Mouse (Mus musculus): ENCODE measurements around the gene Magi2. TPM values are rescaled to one million over a fixed set of nuclear protein-coding genes. Genes with fewer than 3 reads are reported as not detected.

Magi2 gene
- polyA plus RNA-seq, 1 experiment from 2014 or later: 22.7 TPM

DNA sequence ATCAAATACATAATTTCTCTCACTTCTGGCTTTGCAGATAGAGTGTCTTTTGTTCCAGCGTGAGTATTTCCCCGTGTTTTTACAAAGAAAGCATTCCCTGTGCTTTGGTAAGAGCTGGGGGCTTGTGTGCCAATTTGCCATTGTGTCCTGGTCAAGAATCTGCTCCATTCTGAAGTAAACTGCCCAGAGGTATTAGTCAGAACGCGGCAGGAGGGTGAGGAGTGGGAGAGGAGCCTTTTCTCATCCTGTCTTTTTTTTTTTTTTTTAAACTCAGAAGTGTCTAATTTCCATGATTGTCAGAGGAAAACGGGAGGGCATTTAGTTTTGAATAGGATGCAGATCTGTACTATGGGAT lies 681.8 kb downstream of the Magi2 start:
- no peaks in the 10 kb centered on the region for H3K9me3 ChIP-seq (ENCODE audit: control insufficient read depth, low read length)
- H3K27me3 ChIP-seq (replicated peaks; ENCODE audit: control insufficient read depth, insufficient read depth, low read length): no peaks in the 10 kb centered on the region
- H3K36me3 ChIP-seq (ENCODE audit: control insufficient read depth, insufficient read depth, low read length): no peaks in the 10 kb centered on the region
- H3K4me3 ChIP-seq (ENCODE audit: low read length): peak overlapping the region; percentile 55
- under 1% methylated on average over 5 of the region's 5 CpGs for WGBS
- peak; percentile 5; the same call in 1 of the 2 replicates for ATAC-seq
- peak overlapping the region; percentile 65 for H3K27ac ChIP-seq (ENCODE audit: low read depth, low read length)
- peak overlapping the region; percentile 56 for H3K4me2 ChIP-seq (ENCODE audit: low read length)
- H3K4me1 ChIP-seq (ENCODE audit: control insufficient read depth, insufficient read depth, low read depth, low read length): no peaks in the 10 kb centered on the region; the same call in 1 of the 2 replicates
- H3K9ac ChIP-seq (ENCODE audit: low read depth, low read length): peak overlapping the region; percentile 76

DNA sequence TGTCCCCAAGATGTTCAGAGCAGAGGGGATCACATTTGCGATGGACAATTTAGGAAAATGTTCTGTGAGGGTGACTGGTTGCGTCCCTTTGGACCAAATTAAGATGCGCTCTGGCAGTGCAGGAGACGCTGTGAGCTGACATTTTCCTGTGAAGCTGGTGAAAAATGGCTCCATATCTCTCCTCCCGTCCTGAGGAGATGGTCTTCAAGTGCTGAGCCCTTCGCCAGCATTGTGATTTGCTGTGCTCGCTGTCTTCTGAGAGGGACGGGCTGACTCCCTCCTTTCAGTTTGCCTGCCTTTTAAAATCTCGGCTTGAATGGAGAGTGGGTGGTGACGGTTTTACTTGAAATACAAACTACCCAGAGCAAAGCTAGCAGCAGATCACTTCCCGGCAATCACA lies 682.2 kb downstream of the Magi2 start:
- Histone ChIP-seq H3K27me3 (replicated peaks; ENCODE audit: control insufficient read depth, insufficient read depth, low read length) (no peaks in the 10 kb centered on the region), H3K4me3 (ENCODE audit: low read length) (peak overlapping the region; percentile 55), H3K9me3 (ENCODE audit: control insufficient read depth, low read length) (no peaks in the 10 kb centered on the region), H3K27ac (ENCODE audit: low read depth, low read length) (peak overlapping the region; percentile 65), H3K36me3 (ENCODE audit: control insufficient read depth, insufficient read depth, low read length) (no peaks in the 10 kb centered on the region), H3K4me2 (ENCODE audit: low read length) (peak overlapping the region; percentile 56), H3K9ac (ENCODE audit: low read depth, low read length) (peak overlapping the region; percentile 76), H3K4me1 (ENCODE audit: control insufficient read depth, insufficient read depth, low read depth, low read length) (no peaks in the 10 kb centered on the region; the same call in 1 of the 2 replicates)
- peak; percentile 61 for ATAC-seq
- 1% methylated on average over 11 of the region's 11 CpGs for WGBS

DNA sequence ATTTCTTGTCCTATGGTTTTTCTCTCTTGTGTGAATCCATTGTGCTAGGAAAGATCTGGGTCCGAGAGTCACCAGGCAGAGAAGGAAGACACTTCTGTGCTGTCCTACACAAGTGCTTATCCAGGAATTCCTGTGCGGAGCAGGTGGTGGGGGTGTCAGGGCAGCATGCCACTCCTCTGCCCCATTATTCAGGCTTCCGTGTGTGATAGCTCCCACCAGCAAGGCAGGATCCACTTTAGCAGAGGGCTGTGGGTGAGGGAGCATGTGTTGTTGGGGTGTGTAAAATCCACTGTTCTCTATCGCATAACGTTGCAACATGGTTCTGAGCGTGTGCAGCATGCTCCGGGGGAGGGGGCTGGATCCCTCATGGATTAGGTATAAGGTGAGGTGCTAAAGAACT lies 682.8 kb downstream of the Magi2 start:
- Histone ChIP-seq H3K9ac (ENCODE audit: low read depth, low read length) (peak overlapping the region; percentile 76), H3K9me3 (ENCODE audit: control insufficient read depth, low read length) (no peaks in the 10 kb centered on the region), H3K4me3 (ENCODE audit: low read length) (peak overlapping the region; percentile 55), H3K4me2 (ENCODE audit: low read length) (peak overlapping the region; percentile 56), H3K27me3 (replicated peaks; ENCODE audit: control insufficient read depth, insufficient read depth, low read length) (no peaks in the 10 kb centered on the region), H3K36me3 (ENCODE audit: control insufficient read depth, insufficient read depth, low read length) (no peaks in the 10 kb centered on the region), H3K27ac (ENCODE audit: low read depth, low read length) (peak overlapping the region; percentile 65), H3K4me1 (ENCODE audit: control insufficient read depth, insufficient read depth, low read depth, low read length) (no peaks in the 10 kb centered on the region; the same call in 1 of the 2 replicates)
- ATAC-seq: peak; percentile 35
- WGBS: 34% methylated on average over 7 of the region's 7 CpGs

DNA sequence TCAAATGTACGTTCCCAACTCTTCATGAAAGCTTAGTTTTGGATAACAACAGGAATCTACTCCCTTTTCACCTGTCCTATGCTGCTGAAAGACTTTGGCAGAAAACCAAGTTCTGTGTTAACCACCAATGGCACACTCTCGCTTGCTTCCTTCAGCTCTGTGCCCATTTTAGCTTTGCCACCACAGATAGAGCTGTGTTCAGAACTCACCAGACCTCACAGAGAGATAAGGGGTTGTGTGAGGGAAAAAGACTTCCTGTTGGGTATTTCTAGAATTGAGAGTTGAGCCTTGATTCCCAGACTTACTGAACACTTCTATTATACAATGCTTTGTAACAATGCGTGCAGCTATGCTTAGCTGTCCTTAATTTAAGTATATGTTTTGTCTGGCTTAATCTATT lies 705.3 kb downstream of the Magi2 start:
- no peaks in the 10 kb centered on the region for H3K9me3 ChIP-seq (ENCODE audit: control insufficient read depth, low read length)
- H3K4me2 ChIP-seq (ENCODE audit: low read length): no peak overlapping the region
- H3K9ac ChIP-seq (ENCODE audit: low read depth, low read length): no peak overlapping the region
- no peaks in the 10 kb centered on the region for H3K4me1 ChIP-seq (ENCODE audit: control insufficient read depth, insufficient read depth, low read depth, low read length)
- H3K27ac ChIP-seq (ENCODE audit: low read depth, low read length): no peak overlapping the region
- no peak for ATAC-seq
- H3K4me3 ChIP-seq (ENCODE audit: low read length): no peak overlapping the region
- 81% methylated on average over 3 of the region's 3 CpGs for WGBS
- no peaks in the 10 kb centered on the region for H3K27me3 ChIP-seq (replicated peaks; ENCODE audit: control insufficient read depth, insufficient read depth, low read length)
- no peaks in the 10 kb centered on the region for H3K36me3 ChIP-seq (ENCODE audit: control insufficient read depth, insufficient read depth, low read length)

DNA sequence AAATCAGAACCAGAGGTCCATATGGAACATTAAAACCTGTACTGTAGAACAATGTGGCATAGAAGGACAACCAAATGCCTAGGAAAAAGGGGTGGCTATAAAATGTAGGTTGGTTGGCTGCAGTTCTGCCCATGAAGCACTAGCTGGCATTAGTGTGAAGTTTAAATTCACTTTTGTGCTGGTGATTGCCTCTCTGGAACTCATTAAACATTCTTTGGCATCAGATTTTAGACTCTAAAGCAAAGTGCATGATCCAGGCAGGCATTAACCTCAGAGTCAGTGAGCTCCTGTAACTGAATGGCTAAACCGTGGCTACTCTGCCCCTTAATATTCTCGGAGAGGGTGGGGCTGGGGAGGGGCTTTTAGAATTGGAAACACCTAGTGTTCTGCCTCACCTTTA lies 706.4 kb downstream of the Magi2 start:
- H3K4me3 ChIP-seq (ENCODE audit: low read length): no peak overlapping the region
- no peaks in the 10 kb centered on the region for H3K4me1 ChIP-seq (ENCODE audit: control insufficient read depth, insufficient read depth, low read depth, low read length)
- peak; percentile 64 for ATAC-seq
- no peak overlapping the region for H3K4me2 ChIP-seq (ENCODE audit: low read length)
- no peaks in the 10 kb centered on the region for H3K27me3 ChIP-seq (replicated peaks; ENCODE audit: control insufficient read depth, insufficient read depth, low read length)
- no peaks in the 10 kb centered on the region for H3K36me3 ChIP-seq (ENCODE audit: control insufficient read depth, insufficient read depth, low read length)
- no peaks in the 10 kb centered on the region for H3K9me3 ChIP-seq (ENCODE audit: control insufficient read depth, low read length)
- WGBS: 66% methylated on average over 2 of the region's 2 CpGs
- H3K9ac ChIP-seq (ENCODE audit: low read depth, low read length): no peak overlapping the region
- H3K27ac ChIP-seq (ENCODE audit: low read depth, low read length): no peak overlapping the region

DNA sequence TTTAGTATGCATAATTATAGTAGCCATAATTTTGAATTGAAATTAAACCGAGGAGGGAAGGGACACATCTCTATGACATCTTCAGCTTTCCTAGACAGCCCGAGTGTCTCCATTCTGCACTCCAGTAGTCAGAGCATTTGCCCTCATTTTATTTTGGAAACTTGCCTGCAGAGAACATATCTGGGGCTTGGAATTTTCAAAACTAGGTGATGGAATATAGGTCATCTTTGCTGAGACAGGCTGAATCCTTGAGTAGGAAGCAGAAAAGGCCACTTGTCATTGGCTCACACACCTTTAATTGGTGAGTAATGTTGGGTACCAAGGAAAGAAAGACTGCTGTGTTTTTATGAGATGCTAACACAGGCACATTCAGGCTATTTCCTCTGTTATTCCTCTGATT lies 724.3 kb downstream of the Magi2 start:
- Histone ChIP-seq H3K9me3 (ENCODE audit: control insufficient read depth, low read length) (no peaks in the 10 kb centered on the region), H3K4me3 (ENCODE audit: low read length) (no peak overlapping the region), H3K9ac (ENCODE audit: low read depth, low read length) (no peak overlapping the region), H3K27ac (ENCODE audit: low read depth, low read length) (no peak overlapping the region), H3K27me3 (replicated peaks; ENCODE audit: control insufficient read depth, insufficient read depth, low read length) (no peaks in the 10 kb centered on the region), H3K4me1 (ENCODE audit: control insufficient read depth, insufficient read depth, low read depth, low read length) (no peaks in the 10 kb centered on the region), H3K36me3 (ENCODE audit: control insufficient read depth, insufficient read depth, low read length) (no peaks in the 10 kb centered on the region), H3K4me2 (ENCODE audit: low read length) (no peak overlapping the region)
- ATAC-seq: no peak
- WGBS: 75% methylated on average over 2 of the region's 2 CpGs

DNA sequence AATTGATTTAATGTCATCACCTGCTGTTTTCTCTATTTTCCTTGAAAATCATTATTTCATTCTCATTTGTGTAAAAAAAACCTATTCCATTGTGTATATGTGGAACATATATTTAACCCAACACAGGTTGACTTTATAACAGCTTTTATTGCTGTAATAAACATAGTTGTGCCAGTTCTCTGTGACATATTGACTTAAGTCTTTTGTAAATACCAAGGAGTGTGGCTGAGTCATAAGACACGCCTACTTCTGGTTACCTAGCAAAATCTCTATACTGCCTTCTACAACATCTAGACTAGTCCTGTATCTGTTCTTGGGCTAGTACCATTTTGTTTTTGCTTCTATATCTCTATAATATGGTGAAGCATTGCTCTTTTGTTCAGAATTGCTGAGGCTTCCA lies 737.3 kb downstream of the Magi2 start:
- WGBS: 100% methylated on average over 1 of the region's 1 CpGs
- Histone ChIP-seq H3K4me3 (ENCODE audit: low read length) (no peak overlapping the region), H3K27ac (ENCODE audit: low read depth, low read length) (no peak overlapping the region), H3K27me3 (replicated peaks; ENCODE audit: control insufficient read depth, insufficient read depth, low read length) (no peaks in the 10 kb centered on the region), H3K4me1 (ENCODE audit: control insufficient read depth, insufficient read depth, low read depth, low read length) (no peaks in the 10 kb centered on the region), H3K36me3 (ENCODE audit: control insufficient read depth, insufficient read depth, low read length) (no peaks in the 10 kb centered on the region), H3K9ac (ENCODE audit: low read depth, low read length) (no peak overlapping the region), H3K4me2 (ENCODE audit: low read length) (no peak overlapping the region), H3K9me3 (ENCODE audit: control insufficient read depth, low read length) (no peaks in the 10 kb centered on the region)
- ATAC-seq: no peak

DNA sequence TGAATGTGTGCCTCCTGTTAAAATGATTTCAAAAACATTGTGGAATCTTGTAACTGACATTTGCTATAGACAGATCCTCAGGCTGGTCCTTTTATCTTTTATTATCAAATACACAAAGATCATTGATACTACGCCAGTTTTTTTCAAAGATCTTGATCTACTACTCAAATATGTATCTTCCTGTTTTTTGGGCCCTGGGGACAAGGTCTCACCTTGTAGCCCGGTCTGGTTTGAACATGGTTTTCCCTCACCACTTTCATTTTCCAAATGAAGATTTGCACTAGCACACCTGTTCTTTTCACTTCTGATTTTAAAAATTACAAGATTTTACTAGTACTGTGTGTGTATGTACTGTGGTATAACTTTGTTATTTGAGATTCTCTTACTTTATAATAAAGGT lies 745.9 kb downstream of the Magi2 start:
- ATAC-seq: no peak
- no peaks in the 10 kb centered on the region for H3K4me1 ChIP-seq (ENCODE audit: control insufficient read depth, insufficient read depth, low read depth, low read length)
- 86% methylated on average over 2 of the region's 2 CpGs for WGBS

DNA sequence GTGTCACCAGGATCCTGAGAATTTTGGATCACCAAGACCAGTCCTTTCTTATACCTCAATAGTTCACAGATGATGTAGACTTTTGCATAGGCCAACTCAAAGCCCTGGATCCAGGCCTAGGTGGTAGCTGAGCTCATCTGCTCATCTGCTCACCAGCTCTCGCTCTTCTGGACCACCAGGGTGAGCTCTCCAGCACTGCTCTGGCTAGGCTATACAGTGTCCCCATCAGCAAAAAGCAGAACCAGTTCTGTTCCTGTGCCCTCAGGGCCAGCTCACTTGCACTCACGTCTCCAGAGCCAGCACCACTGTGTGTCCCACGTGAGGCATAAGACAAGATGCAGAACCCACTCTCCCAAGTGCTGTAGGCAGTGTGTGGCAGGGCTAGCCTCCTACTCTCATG lies 747.0 kb downstream of the Magi2 start:
- H3K4me3 ChIP-seq (ENCODE audit: low read length): no peak overlapping the region
- no peaks in the 10 kb centered on the region for H3K36me3 ChIP-seq (ENCODE audit: control insufficient read depth, insufficient read depth, low read length)
- no peak overlapping the region for H3K27ac ChIP-seq (ENCODE audit: low read depth, low read length)
- ATAC-seq: no peak
- H3K4me2 ChIP-seq (ENCODE audit: low read length): no peak overlapping the region
- 96% methylated on average over 3 of the region's 3 CpGs for WGBS
- no peaks in the 10 kb centered on the region for H3K4me1 ChIP-seq (ENCODE audit: control insufficient read depth, insufficient read depth, low read depth, low read length)
- H3K9me3 ChIP-seq (ENCODE audit: control insufficient read depth, low read length): no peaks in the 10 kb centered on the region
- no peak overlapping the region for H3K9ac ChIP-seq (ENCODE audit: low read depth, low read length)
- no peaks in the 10 kb centered on the region for H3K27me3 ChIP-seq (replicated peaks; ENCODE audit: control insufficient read depth, insufficient read depth, low read length)

More for the DNA sequence above, 745.9 kb downstream of the Magi2 start:
- H3K4me2 ChIP-seq (ENCODE audit: low read length): no peak overlapping the region
- no peak overlapping the region for H3K9ac ChIP-seq (ENCODE audit: low read depth, low read length)
- no peaks in the 10 kb centered on the region for H3K27me3 ChIP-seq (replicated peaks; ENCODE audit: control insufficient read depth, insufficient read depth, low read length)
- H3K36me3 ChIP-seq (ENCODE audit: control insufficient read depth, insufficient read depth, low read length): no peaks in the 10 kb centered on the region
- H3K9me3 ChIP-seq (ENCODE audit: control insufficient read depth, low read length): no peaks in the 10 kb centered on the region
- no peak overlapping the region for H3K4me3 ChIP-seq (ENCODE audit: low read length)
- H3K27ac ChIP-seq (ENCODE audit: low read depth, low read length): no peak overlapping the region

DNA sequence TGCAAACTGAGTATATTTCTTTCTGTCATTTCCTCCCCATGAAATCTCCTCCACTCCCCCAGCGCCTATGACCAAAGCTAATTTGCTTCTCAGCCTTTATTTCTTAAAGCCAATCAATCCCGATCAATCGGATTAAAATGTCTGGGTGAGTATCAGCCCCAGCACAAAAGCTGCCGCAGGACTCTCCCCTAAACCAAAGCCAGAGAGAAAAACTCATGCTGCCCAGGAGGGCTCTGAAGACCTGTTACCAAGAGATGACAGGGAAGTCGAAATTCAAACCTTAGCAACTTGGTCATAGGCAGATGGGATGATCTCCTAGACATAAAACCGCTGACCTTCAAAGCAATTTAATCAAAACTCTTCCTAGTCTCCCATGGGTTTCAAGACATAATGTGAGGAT lies 754.7 kb downstream of the Magi2 start:
- no peaks in the 10 kb centered on the region for H3K36me3 ChIP-seq (ENCODE audit: control insufficient read depth, insufficient read depth, low read length)
- no peak for ATAC-seq
- H3K9ac ChIP-seq (ENCODE audit: low read depth, low read length): no peak overlapping the region
- H3K9me3 ChIP-seq (ENCODE audit: control insufficient read depth, low read length): no peaks in the 10 kb centered on the region
- no peaks in the 10 kb centered on the region for H3K27me3 ChIP-seq (replicated peaks; ENCODE audit: control insufficient read depth, insufficient read depth, low read length)
- H3K4me3 ChIP-seq (ENCODE audit: low read length): no peak overlapping the region
- 68% methylated on average over 6 of the region's 6 CpGs for WGBS
- H3K4me1 ChIP-seq (ENCODE audit: control insufficient read depth, insufficient read depth, low read depth, low read length): peaks cover 7% of the 10 kb centered on the region
- H3K4me2 ChIP-seq (ENCODE audit: low read length): no peak overlapping the region
- H3K27ac ChIP-seq (ENCODE audit: low read depth, low read length): no peak overlapping the region

All from hindbrain, embryonic 16.5 days (tissue).